Mouse (Mus musculus) heart, adult 2 months (tissue): ENCODE results near the gene Krtap3-1. TPM values are rescaled to one million over a fixed set of nuclear protein-coding genes. Genes with fewer than 3 reads are reported as not detected.

Source experiments
- DNase-seq, 2 experiments: peaks; one replicate each; pipeline ENCODE4 v3.0.0; 2021
- H3K27ac ChIP-seq: fragments of 200-600 bp; 2 replicates; pipeline ENCODE4 v1.8.1; 2022
- H3K27me3 ChIP-seq: fragments of 200-500 bp; 2 replicates; pipeline ENCODE4 v1.6.1; 2012; ENCODE audit warnings: mild to moderate bottlenecking, low read length, inconsistent platforms, mixed read lengths; ENCODE audit not compliant: control insufficient read depth, insufficient read depth
- H3K36me3 ChIP-seq: fragments of 200-500 bp; 2 replicates; pipeline ENCODE4 v1.6.1; 2012; ENCODE audit warnings: low read length, inconsistent platforms; ENCODE audit not compliant: control insufficient read depth, insufficient read depth
- H3K4me1 ChIP-seq: fragments of 200-500 bp; 2 replicates; pipeline ENCODE4 v1.6.1; 2011; ENCODE audit warnings: low read length; ENCODE audit not compliant: control insufficient read depth, insufficient read depth
- H3K4me3 ChIP-seq: fragments of 200-600 bp; 2 replicates; pipeline ENCODE4 v1.8.1; 2022
- H3K79me2 ChIP-seq: fragments of 200-500 bp; replicated peaks from 2 replicates; pipeline ENCODE4 v1.6.1; 2012; ENCODE audit warnings: mild to moderate bottlenecking, inconsistent platforms, low read length, moderate library complexity, mixed read lengths; ENCODE audit not compliant: control insufficient read depth, insufficient read depth
- H3K9ac ChIP-seq: fragments of 200-500 bp; 2 replicates; pipeline ENCODE4 v1.6.1; 2012; ENCODE audit warnings: low read depth, mild to moderate bottlenecking, control low read depth, inconsistent platforms, low read length, mixed read lengths
- CTCF ChIP-seq: fragments of 200-600 bp; IDR thresholded peaks from 2 replicates; pipeline ENCODE4 v1.8.1; 2022; ENCODE audit warnings: antibody characterized with exemption, mild to moderate bottlenecking, moderate library complexity
- EP300 ChIP-seq: fragments of 200-500 bp; IDR thresholded peaks from 2 replicates; pipeline ENCODE4 v1.6.1; 2011; ENCODE audit warnings: low read depth, low read length, control low read depth; ENCODE audit not compliant: insufficient read depth
- POLR2A ChIP-seq: fragments of 200-500 bp; IDR thresholded peaks from 2 replicates; pipeline ENCODE4 v1.6.1; 2011; ENCODE audit warnings: mild to moderate bottlenecking, low read depth, low read length, control low read depth; ENCODE audit not compliant: insufficient read depth
- WGBS: fragments of 180-500 bp; shearing (Covaris S2); methylation state at CpG from one replicate; pipeline ENCODE4 v1.1.7; 2018; 5-methylcytosine and 5-hydroxymethylcytosine counted together
- intact Hi-C: fragments of 180-260 bp; cut with DNase I; formaldehyde crosslinking; loops from one replicate; pipeline ENCODE4 v1.15.1; 2025
- polyA plus RNA-seq: library from polyadenylated mRNA; depleted of rRNA; stranded (reverse); fragments of >200 nt; gene quantifications from 2 replicates; pipeline ENCODE4 v1.2.3, GENCODE M21; 2012; rRNA removed
- total RNA-seq, 2 experiments: library from RNA; stranded (reverse); gene quantifications; 2 replicates each; pipeline ENCODE4 v1.2.3; 2021

The Krtap3-1 gene
- total and polyA plus RNA-seq, 3 experiments: not detected

DNA sequence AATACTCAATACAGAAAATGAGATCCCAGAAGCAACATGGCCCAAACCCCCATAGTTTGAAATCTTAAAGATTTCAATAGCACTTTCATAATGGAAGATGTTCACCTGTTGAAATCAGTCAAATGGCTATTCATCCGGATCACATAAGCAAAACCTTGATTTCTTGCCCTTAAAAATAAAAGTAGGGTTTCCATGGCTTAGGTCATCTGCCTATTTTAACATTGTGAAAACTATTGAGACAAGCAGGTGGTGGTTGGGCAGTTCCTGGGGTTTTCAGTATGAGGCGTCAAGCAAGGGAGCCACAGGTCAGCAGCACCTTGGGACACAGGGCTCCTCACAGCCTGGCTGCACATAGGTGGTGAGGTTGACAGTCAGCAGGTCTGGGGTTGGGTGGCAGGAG lies 10.2 kb downstream of the Krtap3-1 start:
- Histone ChIP-seq H3K4me1 (no peaks in the 10 kb centered on the region), H3K36me3 (no peaks in the 10 kb centered on the region), H3K27me3 (no peaks in the 10 kb centered on the region), H3K27ac (no peak overlapping the region), H3K79me2 (no peaks in the 10 kb centered on the region), H3K9ac (no peak overlapping the region), H3K4me3 (no peak overlapping the region)
- intact Hi-C loops: no loop called here
- TF ChIP-seq POLR2A (no peak), EP300 (no peak), CTCF (no peak)
- no peak for DNase-seq
- 84% methylated on average over 2 of the region's 2 CpGs for WGBS

DNA sequence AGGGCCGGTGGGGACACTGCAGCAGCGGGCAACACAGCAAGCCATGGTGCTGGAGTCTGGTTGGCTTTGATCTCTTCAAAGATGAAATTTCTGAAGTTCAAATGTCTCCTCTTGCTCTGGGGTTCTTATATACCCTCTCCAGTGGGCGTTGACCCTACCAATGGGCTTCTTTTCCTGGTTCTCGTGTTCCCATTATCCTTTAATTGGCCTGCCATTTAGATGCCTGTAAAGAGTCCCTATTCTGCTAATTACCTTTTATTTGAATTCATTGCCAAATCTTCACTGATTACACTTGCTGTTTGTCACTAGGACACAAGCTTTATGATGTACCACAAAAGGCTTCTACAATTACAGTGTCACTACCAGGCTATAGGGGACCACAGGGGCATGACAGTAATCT lies 15.7 kb downstream of the Krtap3-1 start, which contains the start of gene Krtap3-3:
Gene Krtap3-3 (minus strand): TSS at position 101 of the 400 bp plus-strand sequence.
- Histone ChIP-seq H3K9ac (no peak within 1 kb of the TSS), H3K79me2 (no peaks in the 10 kb centered on the region), H3K4me3 (no peak within 1 kb of the TSS), H3K36me3 (no peaks in the 10 kb centered on the region), H3K4me1 (no peaks in the 10 kb centered on the region), H3K27me3 (no peaks in the 10 kb centered on the region), H3K27ac (no peak within 1 kb of the TSS)
- TF ChIP-seq CTCF (no peak), EP300 (no peak)
- 57% methylated on average over 4 of the region's 4 CpGs for WGBS
- no peak for DNase-seq
- intact Hi-C loops: no loop called here

DNA sequence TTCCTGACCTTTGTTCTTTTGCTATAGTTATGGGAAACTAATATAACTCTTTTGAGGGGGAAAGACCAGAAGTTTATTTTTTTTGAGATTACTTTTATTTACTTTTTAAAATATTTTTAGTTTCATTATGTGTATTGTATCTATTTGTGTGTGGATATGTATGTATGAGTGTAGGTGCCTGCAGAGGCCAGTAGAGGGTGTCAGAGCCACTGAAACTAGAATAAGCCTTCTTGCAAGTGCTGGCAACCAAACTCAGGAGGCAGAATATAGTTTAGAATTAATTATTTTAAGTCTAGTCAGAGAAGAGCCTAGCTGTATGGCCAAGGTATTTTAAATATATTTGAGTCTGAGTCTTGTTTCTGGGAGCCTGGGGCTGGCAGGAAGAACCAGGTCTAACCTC lies 18.5 kb downstream of the Krtap3-1 start:
- no peaks in the 10 kb centered on the region for H3K79me2 ChIP-seq
- no peaks in the 10 kb centered on the region for H3K36me3 ChIP-seq
- DNase-seq: no peak
- H3K27ac ChIP-seq: no peak overlapping the region
- H3K9ac ChIP-seq: no peak overlapping the region
- no peaks in the 10 kb centered on the region for H3K27me3 ChIP-seq
- intact Hi-C loops: no loop called here
- H3K4me1 ChIP-seq: no peaks in the 10 kb centered on the region
- no peak overlapping the region for H3K4me3 ChIP-seq
- TF ChIP-seq CTCF (no peak), POLR2A (no peak), EP300 (no peak)

DNA sequence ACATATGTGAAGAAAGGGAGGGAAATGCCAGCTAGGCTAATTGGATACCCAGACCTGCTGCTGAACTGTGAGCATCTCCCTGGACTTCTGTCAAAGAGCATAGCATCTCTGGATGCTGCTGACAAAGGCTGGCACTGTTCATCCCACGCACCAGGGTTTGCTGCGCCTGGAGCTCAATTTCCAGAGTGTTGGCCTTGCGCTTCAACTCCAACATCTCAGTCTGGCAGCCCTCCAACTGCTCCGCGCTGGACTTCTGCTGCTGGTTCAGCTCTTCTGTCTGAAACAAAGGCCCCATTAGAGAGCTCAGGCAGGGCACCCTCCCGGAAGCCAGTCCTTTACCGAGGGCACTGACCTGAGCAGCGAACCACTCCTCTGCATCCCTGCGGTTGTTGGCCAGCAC lies 26.7 kb downstream of the Krtap3-1 start:
- intact Hi-C loops: no loop called here
- Histone ChIP-seq H3K27me3 (peaks cover 2% of the 10 kb centered on the region; the same call in 1 of the 2 replicates), H3K36me3 (no peaks in the 10 kb centered on the region), H3K79me2 (no peaks in the 10 kb centered on the region), H3K27ac (no peak overlapping the region), H3K9ac (no peak overlapping the region), H3K4me1 (no peaks in the 10 kb centered on the region), H3K4me3 (no peak overlapping the region)
- WGBS: 46% methylated on average over 9 of the region's 9 CpGs
- TF ChIP-seq EP300 (no peak), POLR2A (no peak), CTCF (no peak)
- DNase-seq: no peak

DNA sequence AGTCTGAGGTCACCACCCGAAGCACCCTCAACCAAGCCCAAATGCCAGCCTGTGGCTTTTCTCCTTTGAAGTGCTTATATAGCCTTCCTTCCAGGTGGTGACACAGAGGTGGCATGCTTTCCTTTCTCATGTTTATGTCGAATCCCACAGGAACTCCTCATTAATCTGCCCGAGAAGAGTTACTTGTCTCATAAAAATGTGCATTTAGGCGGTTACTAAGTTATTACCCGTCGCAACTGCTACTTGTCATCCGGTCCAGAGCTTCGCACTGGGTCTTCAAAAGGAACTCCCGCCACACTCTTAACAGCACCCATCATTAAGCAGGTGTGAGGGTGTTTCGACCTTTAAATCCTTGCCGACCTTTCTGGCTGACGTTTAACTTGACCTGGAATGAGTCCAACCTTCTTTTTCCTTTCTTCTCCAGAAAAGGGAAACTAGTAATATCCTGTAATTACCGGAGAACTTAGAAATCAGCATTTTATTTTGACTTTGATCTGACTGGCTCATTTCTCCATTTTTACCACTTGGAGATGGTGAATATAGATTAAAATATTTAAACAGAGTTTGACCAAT lies 45.1 kb downstream of the Krtap3-1 start, which contains the start of gene Krt39:
Gene Krt39 (minus strand): TSS at position 51 of the 573 bp plus-strand sequence.
- intact Hi-C loops: no loop called here
- 71% methylated on average over 13 of the region's 13 CpGs for WGBS
- no peaks in the 10 kb centered on the region for H3K27me3 ChIP-seq
- H3K79me2 ChIP-seq: no peaks in the 10 kb centered on the region
- H3K27ac ChIP-seq: no peak within 1 kb of the TSS
- H3K9ac ChIP-seq: no peak within 1 kb of the TSS
- TF ChIP-seq EP300 (no peak), CTCF (no peak), POLR2A (no peak)
- no peak within 1 kb of the TSS for H3K4me3 ChIP-seq
- H3K4me1 ChIP-seq: no peaks in the 10 kb centered on the region
- no peak for DNase-seq
- no peaks in the 10 kb centered on the region for H3K36me3 ChIP-seq

Other genes starting within 250 kb of the Krtap3-1 start
Only the 30 nearest of the 37 such genes appear.
- gene Krt27, start 215.5 kb downstream of the Krtap3-1 start, total RNA-seq: not detected
- gene Krt27, start 215.5 kb downstream of the Krtap3-1 start, polyA plus RNA-seq: not detected in 2 replicates
- gene Krt28, start 191.7 kb downstream of the Krtap3-1 start, total RNA-seq: not detected
- gene Krt28, start 191.7 kb downstream of the Krtap3-1 start, polyA plus RNA-seq: not detected in 2 replicates
- gene Krt10, start 177.3 kb downstream of the Krtap3-1 start, total RNA-seq: 1 to 10 TPM; 4.4 to 5.1 TPM
- gene Krt10, start 177.3 kb downstream of the Krtap3-1 start, polyA plus RNA-seq: 0.76 and 1.6 TPM in 2 replicates
- not detected for gene Krt12, start 144.4 kb downstream of the Krtap3-1 start, total RNA-seq
- gene Krt12, start 144.4 kb downstream of the Krtap3-1 start, polyA plus RNA-seq: not detected in 2 replicates
- not detected for gene Krt20, start 128.5 kb downstream of the Krtap3-1 start, total RNA-seq
- gene Krt20, start 128.5 kb downstream of the Krtap3-1 start, polyA plus RNA-seq: 0.06 TPM in 1 of 2 replicates, not detected in the other
- gene Krt23, start 73.5 kb downstream of the Krtap3-1 start, total RNA-seq: not detected
- 0.80 TPM in 1 of 2 replicates, not detected in the other for gene Krt23, start 73.5 kb downstream of the Krtap3-1 start, polyA plus RNA-seq
- gene Krt39, start 45.3 kb downstream of the Krtap3-1 start, total RNA-seq: not detected
- gene Krt39, start 45.3 kb downstream of the Krtap3-1 start, polyA plus RNA-seq: not detected in 2 replicates
- gene Krt40, start 23.5 kb downstream of the Krtap3-1 start, total RNA-seq: not detected
- gene Krt40, start 23.5 kb downstream of the Krtap3-1 start, polyA plus RNA-seq: not detected in 2 replicates
- gene Krtap3-3, start 15.8 kb downstream of the Krtap3-1 start, total RNA-seq: not detected
- not detected in 2 replicates for gene Krtap3-3, start 15.8 kb downstream of the Krtap3-1 start, polyA plus RNA-seq
- not detected for gene Krtap3-2, start 9.8 kb downstream of the Krtap3-1 start, total RNA-seq
- gene Krtap3-2, start 9.8 kb downstream of the Krtap3-1 start, polyA plus RNA-seq: not detected in 2 replicates
- gene Gm11939, start 7.2 kb downstream of the Krtap3-1 start, total RNA-seq: not detected
- gene Gm11939, start 7.2 kb downstream of the Krtap3-1 start, polyA plus RNA-seq: not detected in 2 replicates
- gene Krtap1-5, start 14.4 kb upstream of the Krtap3-1 start, total RNA-seq: not detected
- not detected in 2 replicates for gene Krtap1-5, start 14.4 kb upstream of the Krtap3-1 start, polyA plus RNA-seq
- gene Krtap1-4, start 17.0 kb upstream of the Krtap3-1 start, total RNA-seq: not detected
- gene Krtap1-4, start 17.0 kb upstream of the Krtap3-1 start, polyA plus RNA-seq: not detected in 2 replicates
- not detected for gene Krtap1-3, start 24.7 kb upstream of the Krtap3-1 start, total RNA-seq
- not detected in 2 replicates for gene Krtap1-3, start 24.7 kb upstream of the Krtap3-1 start, polyA plus RNA-seq
- not detected for gene Krtap9-3, start 31.5 kb upstream of the Krtap3-1 start, total RNA-seq
- gene Krtap9-3, start 31.5 kb upstream of the Krtap3-1 start, polyA plus RNA-seq: not detected in 2 replicates
- gene Gm11938, start 36.7 kb upstream of the Krtap3-1 start, total RNA-seq: not detected
- not detected in 2 replicates for gene Gm11938, start 36.7 kb upstream of the Krtap3-1 start, polyA plus RNA-seq
- gene Gm11937, start 43.6 kb upstream of the Krtap3-1 start, total RNA-seq: not detected
- not detected in 2 replicates for gene Gm11937, start 43.6 kb upstream of the Krtap3-1 start, polyA plus RNA-seq
- gene Krtap2-4, start 48.2 kb upstream of the Krtap3-1 start, total RNA-seq: not detected
- not detected in 2 replicates for gene Krtap2-4, start 48.2 kb upstream of the Krtap3-1 start, polyA plus RNA-seq
- gene Gm11562, start 53.8 kb upstream of the Krtap3-1 start, total RNA-seq: not detected
- gene Gm11562, start 53.8 kb upstream of the Krtap3-1 start, polyA plus RNA-seq: not detected in 2 replicates
- gene Krtap4-1, start 61.6 kb upstream of the Krtap3-1 start, total RNA-seq: not detected
- not detected in 2 replicates for gene Krtap4-1, start 61.6 kb upstream of the Krtap3-1 start, polyA plus RNA-seq
- gene Krtap4-2, start 68.5 kb upstream of the Krtap3-1 start, total RNA-seq: not detected
- gene Krtap4-2, start 68.5 kb upstream of the Krtap3-1 start, polyA plus RNA-seq: not detected in 2 replicates
- not detected for gene Krtap4-7, start 77.5 kb upstream of the Krtap3-1 start, total RNA-seq
- gene Krtap4-7, start 77.5 kb upstream of the Krtap3-1 start, polyA plus RNA-seq: not detected in 2 replicates
- not detected for gene Gm11555, start 83.6 kb upstream of the Krtap3-1 start, total RNA-seq
- gene Gm11555, start 83.6 kb upstream of the Krtap3-1 start, polyA plus RNA-seq: not detected in 2 replicates
- gene Gm11563, start 92.3 kb upstream of the Krtap3-1 start, total RNA-seq: not detected
- gene Gm11563, start 92.3 kb upstream of the Krtap3-1 start, polyA plus RNA-seq: not detected in 2 replicates
- not detected for gene Krtap4-6, start 99.3 kb upstream of the Krtap3-1 start, total RNA-seq
- gene Krtap4-6, start 99.3 kb upstream of the Krtap3-1 start, polyA plus RNA-seq: not detected in 2 replicates
- gene Gm14190, start 124.1 kb upstream of the Krtap3-1 start, total RNA-seq: not detected
- gene Gm14190, start 124.1 kb upstream of the Krtap3-1 start, polyA plus RNA-seq: not detected in 2 replicates
- not detected for gene Gm14180, start 167.7 kb upstream of the Krtap3-1 start, total RNA-seq
- gene Gm14180, start 167.7 kb upstream of the Krtap3-1 start, polyA plus RNA-seq: not detected in 2 replicates
- not detected for gene Gm11595, start 206.3 kb upstream of the Krtap3-1 start, total RNA-seq
- gene Gm11595, start 206.3 kb upstream of the Krtap3-1 start, polyA plus RNA-seq: not detected in 2 replicates
- not detected for gene Krtap4-8, start 214.1 kb upstream of the Krtap3-1 start, total RNA-seq
- gene Krtap4-8, start 214.1 kb upstream of the Krtap3-1 start, polyA plus RNA-seq: not detected in 2 replicates
- not detected for gene Krtap4-9, start 218.6 kb upstream of the Krtap3-1 start, total RNA-seq
- not detected in 2 replicates for gene Krtap4-9, start 218.6 kb upstream of the Krtap3-1 start, polyA plus RNA-seq